Mouse (Mus musculus) embryonic facial prominence, embryonic 10.5 days (tissue): ENCODE data around the gene Cpne4. TPM values are rescaled to one million over a fixed set of nuclear protein-coding genes. Genes with fewer than 3 reads are reported as not detected.

ENCODE experiments used
- DNase-seq: peaks from one replicate; pipeline ENCODE4 v3.0.0-alpha.2; 2017; ENCODE audit warnings: low spot score
- H3K27ac ChIP-seq: fragments of 300-500 bp; sonication (generic); replicated peaks from 2 replicates; pipeline ENCODE4 v1.5.1; 2016; ENCODE audit warnings: mild to moderate bottlenecking
- H3K27me3 ChIP-seq: fragments of 300-500 bp; sonication (generic); replicated peaks from 2 replicates; pipeline ENCODE4 v1.6.1; 2016; ENCODE audit warnings: low read depth, mild to moderate bottlenecking; ENCODE audit not compliant: poor library complexity, severe bottlenecking
- H3K36me3 ChIP-seq: fragments of 300-500 bp; sonication (generic); replicated peaks from 2 replicates; pipeline ENCODE4 v1.6.1; 2016; ENCODE audit warnings: mild to moderate bottlenecking, moderate library complexity
- H3K4me1 ChIP-seq: fragments of 300-500 bp; sonication (generic); 2 replicates; pipeline ENCODE4 v1.6.1; 2016
- H3K4me3 ChIP-seq: fragments of 300-500 bp; sonication (generic); 2 replicates; pipeline ENCODE4 v1.5.1; 2016; ENCODE audit warnings: mild to moderate bottlenecking, moderate library complexity
- H3K9me3 ChIP-seq: fragments of 300-500 bp; sonication (generic); 2 replicates; pipeline ENCODE4 v1.6.1; 2016; ENCODE audit warnings: mild to moderate bottlenecking
- whole genome bisulfite sequencing: fragments of 180-500 bp; shearing (Covaris S2); methylation state at CpG from one replicate; pipeline ENCODE4 v1.1.7; 2016; 5-methylcytosine and 5-hydroxymethylcytosine counted together
- polyA plus RNA-seq: library from polyadenylated mRNA; unstranded; fragments of >200 nt; fragmentation: Nextera tagmentation; extraction: Ambion mirVana; gene quantifications from 2 replicates; pipeline ENCODE4 v1.2.1, GENCODE M21; 2016

Gene Cpne4
- polyA plus RNA-seq = 0.19 and 0.56 TPM in 2 replicates

DNA sequence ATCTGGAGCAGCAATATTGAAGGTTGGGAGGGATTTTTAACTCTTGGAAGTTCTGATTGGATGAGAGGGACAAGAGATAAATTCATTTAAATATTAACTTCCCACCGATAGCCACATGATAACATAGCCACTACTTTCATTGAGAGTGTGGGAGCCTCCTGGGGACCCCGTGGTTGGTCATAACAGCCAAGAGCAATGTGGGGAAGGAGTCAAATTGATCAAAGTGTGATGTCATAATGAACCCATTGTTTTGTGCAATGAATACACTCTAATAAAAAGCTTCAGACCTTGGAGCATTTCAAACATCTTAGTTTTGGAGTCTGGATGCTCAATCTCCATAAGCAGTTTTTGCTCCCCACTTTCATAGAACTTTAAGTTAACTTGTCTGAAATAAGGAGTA is at the start of gene Cpne4:
Cpne4 (plus strand) TSS at position 301 of the 400 bp plus-strand sequence.
- no peak within 1 kb of the TSS for H3K4me3 ChIP-seq

DNA sequence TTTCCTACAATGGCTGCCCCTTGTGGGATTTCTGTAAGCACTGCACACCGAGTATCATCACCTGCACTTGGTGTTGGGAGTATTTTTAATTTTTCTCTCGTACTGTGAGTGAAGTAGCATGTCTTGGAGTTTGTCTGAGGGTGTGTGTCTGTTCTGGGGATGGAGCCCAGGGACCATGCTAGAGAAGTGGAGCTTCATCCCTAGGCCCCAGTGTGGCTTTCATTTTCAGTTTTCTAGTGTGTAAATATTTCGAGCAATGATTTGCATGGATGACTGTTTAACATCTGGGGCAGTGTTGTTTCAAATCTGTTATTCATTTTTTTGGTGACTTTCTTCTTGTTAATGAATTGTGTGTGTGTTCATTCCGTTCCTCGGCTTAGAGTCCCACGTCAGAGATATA is 31.9 kb upstream of the Cpne4 start:
- no peak overlapping the region for H3K27ac ChIP-seq
- DNase-seq = no peak
- no peaks in the 10 kb centered on the region for H3K4me1 ChIP-seq
- no peaks in the 10 kb centered on the region for H3K36me3 ChIP-seq
- H3K4me3 ChIP-seq = no peak overlapping the region
- no peaks in the 10 kb centered on the region for H3K9me3 ChIP-seq
- no peaks in the 10 kb centered on the region for H3K27me3 ChIP-seq
- 82% methylated on average over 6 of the region's 6 CpGs for WGBS

More for the DNA sequence above, at the start of gene Cpne4:
- no peak for DNase-seq
- no peaks in the 10 kb centered on the region for H3K9me3 ChIP-seq
- no peaks in the 10 kb centered on the region for H3K27me3 ChIP-seq
- H3K27ac ChIP-seq = no peak within 1 kb of the TSS
- no peaks in the 10 kb centered on the region for H3K36me3 ChIP-seq
- no peaks in the 10 kb centered on the region for H3K4me1 ChIP-seq
- WGBS = 81% methylated on average over 2 of the region's 2 CpGs

GRCm38 (mm10) chr9:104535508-104535907 is 11.6 kb upstream of the Cpne4 start:
- WGBS = 58% methylated on average over 6 of the region's 6 CpGs
- Histone ChIP-seq H3K9me3 (no peaks in the 10 kb centered on the region), H3K4me3 (no peak overlapping the region), H3K4me1 (no peaks in the 10 kb centered on the region), H3K27ac (no peak overlapping the region), H3K27me3 (no peaks in the 10 kb centered on the region), H3K36me3 (no peaks in the 10 kb centered on the region)
- no peak for DNase-seq

- no peaks in the 10 kb centered on the region for H3K36me3 ChIP-seq
- H3K4me1 ChIP-seq = peaks cover 5% of the 10 kb centered on the region
- H3K4me3 ChIP-seq = no peak overlapping the region
- peaks cover 15% of the 10 kb centered on the region for H3K27me3 ChIP-seq
- DNase-seq = no peak
- no peaks in the 10 kb centered on the region for H3K9me3 ChIP-seq
- WGBS = 52% methylated on average over 3 of the region's 3 CpGs
- H3K27ac ChIP-seq = no peak overlapping the region
These were observed 18.7 kb downstream of the Cpne4 start for GRCm38 (mm10) chr9:104565815-104566214.

- no peak overlapping the region for H3K4me3 ChIP-seq
- peaks cover 5% of the 10 kb centered on the region for H3K4me1 ChIP-seq
- peaks cover 21% of the 10 kb centered on the region for H3K27me3 ChIP-seq
- WGBS = 84% methylated on average over 5 of the region's 5 CpGs
- H3K9me3 ChIP-seq = no peaks in the 10 kb centered on the region
- no peaks in the 10 kb centered on the region for H3K36me3 ChIP-seq
- no peak for DNase-seq
- no peak overlapping the region for H3K27ac ChIP-seq
These were observed 19.4 kb downstream of the Cpne4 start for GRCm38 (mm10) chr9:104566468-104566867.

- H3K4me1 ChIP-seq = peaks cover 5% of the 10 kb centered on the region
- no peaks in the 10 kb centered on the region for H3K9me3 ChIP-seq
- no peak for DNase-seq
- no peaks in the 10 kb centered on the region for H3K36me3 ChIP-seq
- H3K4me3 ChIP-seq = no peak overlapping the region
- H3K27ac ChIP-seq = no peak overlapping the region
- 71% methylated on average over 7 of the region's 7 CpGs for WGBS
- H3K27me3 ChIP-seq = peaks cover 27% of the 10 kb centered on the region
These were observed 20.0 kb downstream of the Cpne4 start for GRCm38 (mm10) chr9:104567096-104567495.

DNA sequence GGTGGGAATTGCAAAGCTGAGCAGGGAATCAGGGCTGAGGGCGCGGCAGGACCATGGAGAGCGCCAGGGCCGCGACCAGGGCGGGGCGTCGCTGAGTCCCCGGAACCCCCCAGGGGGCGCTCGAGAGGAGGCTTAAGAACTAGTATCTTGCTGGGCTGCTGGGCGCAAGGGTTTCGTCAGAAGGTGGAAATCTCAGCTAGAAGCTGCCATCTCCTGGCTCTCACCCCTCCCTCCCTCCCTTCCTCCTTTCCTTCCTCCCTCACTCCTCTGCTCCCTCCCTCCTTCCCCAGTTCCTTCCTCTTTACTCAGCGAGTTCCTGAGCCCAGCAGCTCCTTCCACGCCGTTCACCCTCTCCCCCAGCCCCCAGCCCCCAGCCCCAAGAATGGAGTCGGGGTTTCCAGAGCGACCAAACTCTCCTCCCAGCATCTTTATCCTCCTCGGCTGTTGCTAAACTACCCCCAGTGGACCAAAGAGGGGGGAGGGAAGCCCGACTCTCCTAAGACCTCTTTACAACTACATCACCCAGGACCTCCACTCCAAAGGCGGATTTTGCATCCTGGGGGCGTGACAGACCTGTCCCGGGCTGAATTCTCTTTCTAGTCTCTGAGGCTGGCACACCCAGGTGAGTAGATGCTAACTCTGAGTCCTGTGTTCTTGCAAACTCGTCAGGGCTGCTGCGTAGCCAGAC is 22.5 kb downstream of the Cpne4 start:
- peak; percentile 91 for DNase-seq

DNA sequence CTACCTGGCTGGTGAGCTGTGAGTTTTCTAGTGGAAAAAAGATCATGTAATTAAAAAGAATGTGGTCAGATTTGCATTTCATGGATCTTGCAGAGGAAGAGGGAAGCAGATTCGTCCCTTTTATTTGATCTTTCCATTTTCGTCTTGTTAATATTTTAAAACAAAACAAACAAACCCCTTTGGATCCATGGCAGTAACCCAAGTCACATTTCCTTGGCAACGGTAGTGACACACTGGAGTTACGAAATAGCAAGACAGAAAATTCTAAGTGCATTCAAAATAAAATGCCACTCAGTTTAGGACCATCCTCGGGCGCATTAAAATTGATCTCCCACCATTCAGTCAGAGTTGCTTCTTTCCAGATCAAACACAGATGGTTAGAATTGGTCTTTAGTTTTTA is 25.8 kb downstream of the Cpne4 start:
- Histone ChIP-seq H3K27ac (no peak overlapping the region), H3K9me3 (no peaks in the 10 kb centered on the region), H3K36me3 (no peaks in the 10 kb centered on the region), H3K4me3 (no peak overlapping the region), H3K4me1 (peaks cover 5% of the 10 kb centered on the region), H3K27me3 (peaks cover 27% of the 10 kb centered on the region)
- DNase-seq = no peak
- WGBS = 81% methylated on average over 6 of the region's 6 CpGs

More for the DNA sequence above, 22.5 kb downstream of the Cpne4 start:
- Histone ChIP-seq H3K9me3 (no peaks in the 10 kb centered on the region), H3K4me3 (peak overlapping the region; percentile 44), H3K4me1 (peaks cover 5% of the 10 kb centered on the region), H3K36me3 (no peaks in the 10 kb centered on the region), H3K27me3 (peaks cover 27% of the 10 kb centered on the region), H3K27ac (no peak overlapping the region)
- WGBS = under 1% methylated on average over 25 of the region's 25 CpGs

DNA sequence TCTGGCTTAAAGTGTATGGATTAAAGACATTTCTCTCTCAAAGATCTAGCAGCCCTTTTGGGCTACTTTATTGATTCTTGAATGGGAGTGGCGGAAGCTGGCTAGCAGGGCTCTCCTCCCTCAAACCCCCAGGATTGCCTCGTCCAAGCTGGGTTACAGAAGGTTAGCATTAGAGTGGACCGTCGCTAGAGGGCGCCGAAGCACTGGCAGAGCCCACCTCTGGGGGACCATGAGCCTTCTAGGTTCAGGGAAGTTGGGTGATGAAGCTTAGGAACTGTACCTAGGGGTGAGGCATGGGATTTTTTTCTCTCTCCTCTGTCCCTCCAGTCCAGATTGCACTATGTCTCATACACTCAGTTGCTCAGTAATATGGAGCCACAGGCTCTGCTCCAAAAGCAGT is 27.4 kb downstream of the Cpne4 start:
- no peak overlapping the region for H3K4me3 ChIP-seq
- no peaks in the 10 kb centered on the region for H3K9me3 ChIP-seq
- H3K4me1 ChIP-seq = peaks cover 5% of the 10 kb centered on the region
- 6% methylated on average over 6 of the region's 6 CpGs for WGBS
- H3K27me3 ChIP-seq = peaks cover 26% of the 10 kb centered on the region
- no peaks in the 10 kb centered on the region for H3K36me3 ChIP-seq
- H3K27ac ChIP-seq = no peak overlapping the region
- DNase-seq = peak; percentile 82

DNA sequence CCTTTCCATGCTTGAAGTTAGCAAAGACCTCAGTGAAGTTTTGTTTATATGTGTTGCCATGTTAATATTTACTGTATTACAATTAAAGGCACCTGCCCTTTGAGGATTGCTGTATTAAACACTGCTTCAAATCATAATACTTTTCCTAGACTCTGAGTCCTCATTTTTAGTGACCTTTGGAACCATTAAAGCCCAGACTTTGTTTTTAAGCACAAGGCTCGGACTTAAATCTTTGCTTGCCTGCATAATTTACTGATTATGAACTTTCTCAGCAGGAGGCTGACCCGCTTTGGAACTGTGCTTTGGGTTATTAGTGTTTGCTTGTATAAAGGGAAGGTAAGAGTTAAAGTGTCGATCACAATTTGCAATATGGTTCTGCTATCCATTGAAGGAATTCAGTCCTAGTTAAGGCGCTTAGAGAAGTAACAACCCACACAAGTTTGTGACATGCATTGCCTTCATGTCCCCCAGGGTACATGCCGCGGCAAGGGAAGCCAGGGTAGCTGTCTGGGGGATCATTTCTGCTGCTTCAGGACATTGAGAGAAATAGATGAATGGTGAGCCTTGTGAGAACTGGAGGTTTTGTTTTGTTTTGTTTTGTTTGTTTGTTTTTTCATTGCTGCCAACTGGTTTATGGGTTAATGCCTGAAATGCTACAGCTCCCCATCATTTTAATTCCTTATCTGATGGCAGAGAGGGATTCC is 35.0 kb downstream of the Cpne4 start:
- WGBS = 71% methylated on average over 6 of the region's 6 CpGs
- H3K9me3 ChIP-seq = no peaks in the 10 kb centered on the region
- DNase-seq = no peak
- no peak overlapping the region for H3K4me3 ChIP-seq
- H3K36me3 ChIP-seq = no peaks in the 10 kb centered on the region
- no peaks in the 10 kb centered on the region for H3K4me1 ChIP-seq
- H3K27ac ChIP-seq = no peak overlapping the region
- H3K27me3 ChIP-seq = no peaks in the 10 kb centered on the region

- H3K27ac ChIP-seq = no peak overlapping the region
- no peaks in the 10 kb centered on the region for H3K27me3 ChIP-seq
- no peak for DNase-seq
- WGBS = 48% methylated on average over 6 of the region's 6 CpGs
- H3K4me3 ChIP-seq = no peak overlapping the region
- H3K36me3 ChIP-seq = no peaks in the 10 kb centered on the region
- H3K4me1 ChIP-seq = no peaks in the 10 kb centered on the region
- no peaks in the 10 kb centered on the region for H3K9me3 ChIP-seq
These were observed 35.6 kb downstream of the Cpne4 start for GRCm38 (mm10) chr9:104582675-104583074.

GRCm38 (mm10) chr9:104594550-104594949 is 47.5 kb downstream of the Cpne4 start:
- no peak overlapping the region for H3K27ac ChIP-seq
- no peaks in the 10 kb centered on the region for H3K27me3 ChIP-seq
- WGBS = 57% methylated on average over 5 of the region's 5 CpGs
- H3K4me1 ChIP-seq = no peaks in the 10 kb centered on the region
- 0 out of 2 replicates have a peak, but pooled peaks cover 2% of the 10 kb centered on the region for H3K9me3 ChIP-seq
- no peak for DNase-seq
- no peaks in the 10 kb centered on the region for H3K36me3 ChIP-seq
- H3K4me3 ChIP-seq = no peak overlapping the region

GRCm38 (mm10) chr9:104594979-104595378 is 47.9 kb downstream of the Cpne4 start:
- H3K9me3 ChIP-seq = 0 out of 2 replicates have a peak, but pooled peaks cover 2% of the 10 kb centered on the region
- H3K27me3 ChIP-seq = no peaks in the 10 kb centered on the region
- no peak overlapping the region for H3K27ac ChIP-seq
- H3K4me3 ChIP-seq = no peak overlapping the region
- DNase-seq = no peak
- WGBS = 80% methylated on average over 2 of the region's 2 CpGs
- H3K4me1 ChIP-seq = no peaks in the 10 kb centered on the region
- H3K36me3 ChIP-seq = no peaks in the 10 kb centered on the region
